Mouse (Mus musculus) stomach, postnatal 0 days (tissue): ENCODE measurements around the gene Arhgap6. TPM values are rescaled to one million over a fixed set of nuclear protein-coding genes. Genes with fewer than 3 reads are reported as not detected.

Experiments used
- ATAC-seq: fragments of 200-750 bp; cut with Nextera tagmentation; 2 replicates; pipeline ENCODE4 v1.8.0; 2017; ENCODE audit not compliant: low FRiP score, low TSS enrichment
- DNase-seq: peaks from one replicate; pipeline ENCODE4 v3.0.0-alpha.2; 2016; ENCODE audit warnings: low spot score
- H3K27ac ChIP-seq: fragments of 300-500 bp; sonication (generic); replicated peaks from 2 replicates; pipeline ENCODE4 v1.5.1; 2014; ENCODE audit warnings: mild to moderate bottlenecking, control low read depth
- H3K27me3 ChIP-seq: fragments of 300-500 bp; sonication (generic); 2 replicates; pipeline ENCODE4 v1.6.1; 2014; ENCODE audit warnings: low read length; ENCODE audit not compliant: control insufficient read depth, insufficient read depth
- H3K36me3 ChIP-seq: fragments of 300-500 bp; sonication (generic); 2 replicates; pipeline ENCODE4 v1.6.1; 2014; ENCODE audit warnings: low read length, mixed read lengths; ENCODE audit not compliant: control insufficient read depth, insufficient read depth
- H3K4me1 ChIP-seq: fragments of 300-500 bp; sonication (generic); replicated peaks from 2 replicates; pipeline ENCODE4 v1.6.1; 2014; ENCODE audit warnings: antibody characterized with exemption; ENCODE audit not compliant: control insufficient read depth, insufficient read depth
- H3K4me2 ChIP-seq: fragments of 300-500 bp; sonication (generic); replicated peaks from 2 replicates; pipeline ENCODE4 v1.6.1; 2014; ENCODE audit warnings: low read depth, mild to moderate bottlenecking, control low read depth, moderate library complexity
- H3K4me3 ChIP-seq: fragments of 300-500 bp; sonication (generic); 2 replicates; pipeline ENCODE4 v1.5.1; 2014; ENCODE audit warnings: low read depth, low read length, control low read depth
- H3K9ac ChIP-seq: fragments of 300-500 bp; sonication (generic); 2 replicates; pipeline ENCODE4 v1.6.1; 2014; ENCODE audit warnings: mild to moderate bottlenecking, low read length, control low read depth, mixed read lengths
- H3K9me3 ChIP-seq: fragments of 300-500 bp; sonication (generic); 2 replicates; pipeline ENCODE4 v1.6.1; 2016; ENCODE audit warnings: low read length; ENCODE audit not compliant: control insufficient read depth
- CTCF ChIP-seq: IDR thresholded peaks from 2 replicates; pipeline ENCODE4 v1.5.1; 2016; ENCODE audit warnings: antibody characterized with exemption, low read depth, mild to moderate bottlenecking, moderate library complexity
- EP300 ChIP-seq: optimal IDR thresholded peaks from 2 replicates; pipeline ENCODE3; 2016; ENCODE audit warnings: antibody characterized with exemption
- WGBS: fragments of 180-500 bp; shearing (Covaris S2); extraction: QIAGEN DNeasy Blood & Tissue Kit; methylation state at CpG from one replicate; pipeline ENCODE4 v1.1.7; 2014; 5-methylcytosine and 5-hydroxymethylcytosine counted together
- polyA plus RNA-seq: library from polyadenylated mRNA; unstranded; fragments of >200 nt; fragmentation: Nextera tagmentation; extraction: Ambion mirVana; gene quantifications from 2 replicates; pipeline ENCODE4 v1.2.1, GENCODE M21; 2015

The Arhgap6 gene
- polyA plus RNA-seq, 1 experiment from 2014 or later = 5.0 TPM

DNA sequence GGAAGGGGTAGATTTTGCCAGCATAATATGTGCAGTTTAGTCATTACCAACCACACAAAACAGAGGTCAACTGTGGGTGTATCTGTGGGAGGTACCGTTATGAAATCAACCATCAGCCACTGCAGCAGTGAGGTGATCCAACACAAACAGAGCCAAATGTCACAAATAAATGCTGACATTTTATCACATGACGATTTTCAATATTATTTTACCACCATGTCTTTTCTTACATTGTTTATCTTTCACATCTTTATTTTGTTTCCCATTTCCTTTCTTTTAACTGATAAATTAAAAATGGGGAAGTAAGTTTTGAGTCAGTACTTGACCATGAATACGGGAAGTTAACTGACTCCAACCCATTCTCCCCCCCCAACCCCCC, 328.9 kb downstream of the Arhgap6 start:
- no peaks in the 10 kb centered on the region for H3K4me1 ChIP-seq
- ATAC-seq (no peak), DNase-seq (no peak)
- 54% methylated on average over 3 of the region's 3 CpGs for WGBS
- H3K4me3 ChIP-seq = no peak overlapping the region
- no peak overlapping the region for H3K9ac ChIP-seq
- H3K27me3 ChIP-seq = no peaks in the 10 kb centered on the region
- no peak overlapping the region for H3K27ac ChIP-seq
- H3K9me3 ChIP-seq = no peaks in the 10 kb centered on the region
- TF ChIP-seq CTCF (no peak), EP300 (no peak)
- H3K4me2 ChIP-seq = no peak overlapping the region
- H3K36me3 ChIP-seq = no peaks in the 10 kb centered on the region

DNA sequence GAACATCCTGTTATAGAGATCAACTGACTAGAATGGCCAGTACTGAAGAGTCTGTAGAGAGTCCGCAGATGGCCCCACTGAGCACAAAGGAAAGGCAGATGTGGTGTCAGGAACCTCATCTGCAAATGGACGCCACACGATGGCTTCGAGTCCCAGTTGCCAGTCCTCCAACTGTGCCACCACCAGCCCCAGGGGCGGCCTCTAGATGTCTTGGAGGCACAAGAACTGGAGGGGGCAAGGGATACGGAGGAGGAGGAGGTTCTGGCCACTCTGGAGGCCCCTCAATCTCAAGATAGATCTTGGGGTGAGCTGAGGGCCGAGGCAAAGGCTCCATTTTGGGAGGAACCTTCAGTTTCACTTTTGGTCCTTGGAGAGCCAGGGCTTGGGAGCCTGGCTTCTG, 344.9 kb downstream of the Arhgap6 start:
- no peak overlapping the region for H3K27ac ChIP-seq
- no peaks in the 10 kb centered on the region for H3K9me3 ChIP-seq
- no peak for ATAC-seq
- H3K27me3 ChIP-seq = no peaks in the 10 kb centered on the region
- WGBS = 91% methylated on average over 7 of the region's 7 CpGs
- H3K4me2 ChIP-seq = no peak overlapping the region
- no peaks in the 10 kb centered on the region for H3K4me1 ChIP-seq
- no peak overlapping the region for H3K4me3 ChIP-seq
- DNase-seq = no peak
- H3K36me3 ChIP-seq = no peaks in the 10 kb centered on the region
- H3K9ac ChIP-seq = no peak overlapping the region
- TF ChIP-seq CTCF (no peak), EP300 (no peak)

DNA sequence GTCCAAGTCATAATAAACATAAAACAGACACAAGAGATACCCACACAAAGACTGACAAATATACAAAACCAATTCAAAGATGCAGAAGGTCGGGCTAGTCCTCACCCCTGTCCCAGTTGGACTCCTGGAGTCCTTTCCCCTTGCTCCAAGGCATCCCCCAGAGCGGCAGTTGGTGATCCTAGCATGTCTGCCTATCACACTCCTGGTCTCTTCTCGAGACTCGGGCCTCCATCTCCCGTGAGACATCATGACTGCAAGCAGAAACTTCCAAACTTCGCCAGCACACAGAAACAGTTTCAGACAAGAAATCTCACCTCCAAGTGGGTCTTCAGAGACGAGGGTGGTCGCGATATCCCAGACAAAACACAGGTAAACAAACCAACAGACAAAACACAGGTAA, 345.6 kb downstream of the Arhgap6 start:
- H3K4me2 ChIP-seq = no peak overlapping the region

DNA sequence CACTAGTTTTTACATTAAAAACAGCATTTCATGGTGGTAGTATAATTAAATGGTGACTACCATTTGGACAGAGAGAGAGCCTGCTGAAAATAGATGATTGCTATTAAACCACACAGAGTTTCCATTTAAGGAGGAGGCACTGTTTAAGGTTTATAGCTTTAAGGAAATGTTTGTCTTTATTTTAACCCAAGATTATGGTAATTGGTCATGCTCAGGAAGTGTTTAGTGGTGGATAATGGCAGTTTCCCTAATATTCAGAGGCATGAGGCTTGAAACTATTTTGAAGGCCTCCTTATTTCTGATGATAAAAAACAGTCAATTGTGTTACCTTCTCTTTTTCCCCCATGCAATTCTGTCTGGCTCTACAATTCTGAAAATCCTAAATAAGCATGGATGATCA, 358.9 kb downstream of the Arhgap6 start:
- ATAC-seq = no peak
- Histone ChIP-seq H3K4me2 (no peak overlapping the region), H3K9me3 (no peaks in the 10 kb centered on the region), H3K27me3 (no peaks in the 10 kb centered on the region), H3K4me1 (no peaks in the 10 kb centered on the region), H3K9ac (no peak overlapping the region), H3K27ac (no peak overlapping the region), H3K36me3 (no peaks in the 10 kb centered on the region), H3K4me3 (no peak overlapping the region)
- TF ChIP-seq EP300 = no peak
- no peak for TF ChIP-seq CTCF
- no peak for DNase-seq

More for the DNA sequence above, 345.6 kb downstream of the Arhgap6 start:
- Histone ChIP-seq H3K27ac (no peak overlapping the region), H3K27me3 (no peaks in the 10 kb centered on the region), H3K4me1 (no peaks in the 10 kb centered on the region), H3K9ac (no peak overlapping the region), H3K36me3 (no peaks in the 10 kb centered on the region), H3K4me3 (no peak overlapping the region), H3K9me3 (no peaks in the 10 kb centered on the region)
- no peak for ATAC-seq
- no peak for TF ChIP-seq EP300
- no peak for TF ChIP-seq CTCF
- WGBS = 90% methylated on average over 9 of the region's 9 CpGs
- no peak for DNase-seq

DNA sequence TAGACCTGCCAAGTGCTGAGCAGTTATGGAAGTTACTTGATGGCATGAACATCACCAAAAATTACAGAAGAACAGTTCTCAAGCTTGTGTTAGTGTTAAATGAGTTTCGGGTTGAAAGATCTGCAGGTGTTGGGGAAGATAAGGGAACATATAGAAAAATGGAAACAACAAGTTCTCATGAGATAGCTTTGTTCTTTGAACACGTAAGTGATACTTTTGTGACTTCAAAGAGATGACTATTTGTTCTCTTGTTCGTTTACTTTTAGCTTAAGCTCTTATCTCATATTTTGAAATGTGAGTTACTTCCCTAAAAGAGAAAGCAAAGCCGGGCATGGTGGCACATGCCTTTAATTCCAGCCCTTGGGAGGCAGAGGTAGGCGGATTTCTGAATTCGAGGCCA, 363.5 kb downstream of the Arhgap6 start:
- Histone ChIP-seq H3K4me3 (no peak overlapping the region), H3K4me1 (no peaks in the 10 kb centered on the region), H3K9ac (no peak overlapping the region), H3K27ac (no peak overlapping the region), H3K27me3 (no peaks in the 10 kb centered on the region), H3K36me3 (no peaks in the 10 kb centered on the region), H3K4me2 (no peak overlapping the region), H3K9me3 (no peaks in the 10 kb centered on the region)
- no peak for TF ChIP-seq CTCF
- no peak for TF ChIP-seq EP300
- ATAC-seq (no peak), DNase-seq (no peak)
- 59% methylated on average over 6 of the region's 6 CpGs for WGBS

DNA sequence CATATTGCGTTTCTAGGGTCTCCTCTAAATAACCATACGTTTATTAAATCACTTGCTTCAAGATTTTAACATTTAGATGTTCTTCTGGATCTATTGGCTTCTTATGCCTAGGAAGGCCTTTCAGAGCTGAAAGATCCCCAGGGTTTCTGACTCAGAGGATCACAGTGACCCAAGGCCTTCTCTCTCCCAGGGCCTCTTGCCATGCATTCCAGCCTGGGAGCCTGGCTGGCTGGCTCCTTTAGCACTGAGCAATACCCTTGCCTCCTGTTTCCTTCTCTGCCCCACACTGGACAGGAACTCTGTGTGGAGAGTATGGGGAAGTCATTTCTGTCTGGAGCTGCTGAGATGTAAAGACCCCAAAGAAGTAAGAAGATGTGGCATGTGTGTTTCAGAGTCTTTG, 376.1 kb downstream of the Arhgap6 start:
- H3K4me2 ChIP-seq = no peak overlapping the region
- WGBS = 84% methylated on average over 2 of the region's 2 CpGs
- no peaks in the 10 kb centered on the region for H3K27me3 ChIP-seq
- H3K4me1 ChIP-seq = no peaks in the 10 kb centered on the region
- H3K9ac ChIP-seq = no peak overlapping the region
- H3K36me3 ChIP-seq = no peaks in the 10 kb centered on the region
- no peak for TF ChIP-seq EP300
- TF ChIP-seq CTCF = no peak
- H3K9me3 ChIP-seq = no peaks in the 10 kb centered on the region
- no peak overlapping the region for H3K27ac ChIP-seq
- no peak for ATAC-seq
- DNase-seq = no peak
- no peak overlapping the region for H3K4me3 ChIP-seq
